Mouse (Mus musculus) liver, adult 2 months (tissue): ENCODE measurements at regions not wholly inside any gene's neighbourhood (a gene's known extent, or its start where the extent isn't known, plus 50 kb on each side); places are given as distances from the start of the nearest gene placed in this dataset.

Experiments used
- CTCF ChIP-seq: fragments of 200-500 bp; IDR thresholded peaks from 2 replicates; pipeline ENCODE4 v1.5.1; 2011; ENCODE audit warnings: low read depth, low read length, control low read depth
- POLR2A ChIP-seq: fragments of 200-500 bp; IDR thresholded peaks from 2 replicates; pipeline ENCODE4 v1.6.1; 2011; ENCODE audit warnings: low read length, control low read depth; ENCODE audit not compliant: insufficient read depth; ENCODE audit errors: extremely low read depth

- no peak for TF ChIP-seq CTCF
- no peak for TF ChIP-seq POLR2A
Observed at GRCm38 (mm10) chr9:13933404-13933803, 105.9 kb downstream of the Fam76b start.
